Mouse (Mus musculus) frontal cortex, adult (tissue): ENCODE data around the gene Rgs17.
A peak's percentile ranks its signal among the peaks of the same experiment; 100 is the strongest.

Experiments used
- ATAC-seq: cut with Nextera tagmentation; 2 replicates; pipeline ENCODE4 v1.9.2; 2017; ENCODE audit warnings: mild to moderate bottlenecking, moderate library complexity, mixed read lengths; ENCODE audit not compliant: low TSS enrichment

Gene Rgs17

GRCm38 (mm10) chr10:5824779-5825178 is 97.4 kb downstream of the Rgs17 start:
- ATAC-seq = peak; percentile 45

- peak; percentile 91 for ATAC-seq
These were observed 98.3 kb downstream of the Rgs17 start, which contains the start of gene Mtrf1l for GRCm38 (mm10) chr10:5823740-5824491. Gene Mtrf1l (minus strand): TSS chr10:5823910.

- peak; percentile 41 for ATAC-seq
These were observed 98.9 kb downstream of the Rgs17 start for GRCm38 (mm10) chr10:5823291-5823739.

- ATAC-seq = no peak
These were observed 103.4 kb downstream of the Rgs17 start for GRCm38 (mm10) chr10:5818772-5819171.

- ATAC-seq = no peak
These were observed 106.2 kb downstream of the Rgs17 start for GRCm38 (mm10) chr10:5815968-5816367.

- no peak for ATAC-seq
These were observed 108.5 kb downstream of the Rgs17 start for GRCm38 (mm10) chr10:5813724-5814123.

GRCm38 (mm10) chr10:5807683-5808082 is 114.5 kb downstream of the Rgs17 start:
- no peak for ATAC-seq

- ATAC-seq = no peak
These were observed 115.2 kb downstream of the Rgs17 start for GRCm38 (mm10) chr10:5806996-5807395.

- ATAC-seq = 0 out of 2 replicates have a peak, but pooled peaks have one; percentile 14
These were observed 115.8 kb downstream of the Rgs17 start for GRCm38 (mm10) chr10:5806416-5806815.

GRCm38 (mm10) chr10:5805731-5806307 is 116.4 kb downstream of the Rgs17 start:
- ATAC-seq = peak; percentile 92

- ATAC-seq = peak; percentile 92
These were observed 116.9 kb downstream of the Rgs17 start, which contains the start of gene Fbxo5 for GRCm38 (mm10) chr10:5805243-5805730. Gene Fbxo5 (minus strand): TSS chr10:5805600.

GRCm38 (mm10) chr10:5804691-5805156 is 117.5 kb downstream of the Rgs17 start:
- ATAC-seq = no peak

GRCm38 (mm10) chr10:5803739-5804138 is 118.5 kb downstream of the Rgs17 start:
- no peak for ATAC-seq

GRCm38 (mm10) chr10:5802866-5803265 is 119.3 kb downstream of the Rgs17 start:
- no peak for ATAC-seq

GRCm38 (mm10) chr10:5800490-5800889 is 121.7 kb downstream of the Rgs17 start:
- ATAC-seq = no peak

GRCm38 (mm10) chr10:5798069-5798468 is 124.1 kb downstream of the Rgs17 start:
- ATAC-seq = no peak

- ATAC-seq = peak; percentile 76
These were observed 131.5 kb downstream of the Rgs17 start for GRCm38 (mm10) chr10:5790657-5791056.

- ATAC-seq = peak; percentile 94; the same call in 1 of the 2 replicates
These were observed 135.3 kb downstream of the Rgs17 start for GRCm38 (mm10) chr10:5786923-5787322.
